Mouse (Mus musculus) 3T3-L1 (cell line): ENCODE data around the gene Eno3.
A peak's percentile ranks its signal among the peaks of the same experiment; 100 is the strongest.

Source experiments
- DNase-seq: peaks from one replicate; pipeline ENCODE4 v3.0.0-alpha.2; 2015; ENCODE audit warnings: low read depth, low spot score

Eno3 gene

DNA sequence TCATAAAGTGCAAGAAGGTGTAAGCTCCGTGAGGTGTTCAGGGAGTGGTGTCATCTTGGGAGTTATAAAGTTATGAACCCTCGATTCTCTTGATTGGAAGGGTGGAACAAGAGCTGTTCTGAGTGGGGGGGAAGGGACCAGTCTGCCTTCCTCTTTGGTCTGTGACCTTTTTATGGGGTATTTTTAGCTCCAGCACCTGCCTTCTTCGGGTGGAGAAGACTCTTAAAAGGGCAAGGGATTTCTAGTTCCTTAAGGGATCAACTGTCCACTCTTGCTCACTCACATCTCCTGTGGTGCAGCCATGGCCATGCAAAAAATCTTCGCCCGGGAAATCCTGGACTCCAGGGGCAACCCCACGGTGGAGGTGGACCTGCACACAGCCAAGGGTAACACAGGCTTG lies 571 bp downstream of the Eno3 start:
- no peak for DNase-seq

DNA sequence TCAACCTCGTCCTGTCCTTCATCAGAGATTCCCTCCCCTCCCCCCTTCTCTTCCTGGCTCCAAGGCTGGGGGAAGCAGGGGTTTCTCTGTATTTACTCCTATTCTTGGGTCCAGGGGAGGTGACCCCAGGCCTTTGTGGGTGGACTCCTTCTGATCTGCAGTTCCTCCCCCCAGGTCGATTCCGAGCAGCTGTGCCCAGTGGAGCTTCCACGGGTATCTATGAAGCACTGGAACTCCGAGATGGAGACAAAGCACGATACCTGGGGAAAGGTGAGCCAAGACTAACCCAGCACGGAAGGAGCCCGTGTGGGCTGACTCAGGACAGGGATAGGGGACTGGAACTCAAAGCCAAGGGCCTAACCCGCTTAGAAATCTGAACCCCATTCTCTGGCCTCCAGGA lies 989 bp downstream of the Eno3 start:
- no peak for DNase-seq

- peak; percentile 53 for DNase-seq
Measured at GRCm38 (mm10) chr11:70658521-70658920, 1.5 kb downstream of the Eno3 start.

DNA sequence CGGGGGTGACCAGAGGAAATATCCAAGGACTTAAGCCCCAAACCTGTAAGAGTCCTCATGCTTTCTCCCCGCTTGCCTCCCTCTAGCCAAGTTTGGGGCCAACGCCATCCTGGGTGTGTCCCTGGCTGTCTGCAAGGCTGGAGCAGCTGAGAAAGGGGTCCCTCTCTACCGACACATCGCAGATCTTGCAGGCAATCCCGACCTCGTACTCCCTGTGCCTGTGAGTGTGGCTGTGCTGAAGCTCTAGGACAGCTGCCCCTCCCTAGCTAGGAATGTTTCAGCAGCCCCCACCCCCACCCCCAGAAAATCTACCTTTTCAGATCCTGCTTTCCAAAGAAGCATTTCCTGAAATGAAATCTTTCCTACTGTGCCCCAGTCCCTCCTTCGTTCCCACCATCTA lies 1.9 kb downstream of the Eno3 start:
- no peak for DNase-seq

- DNase-seq: no peak
Measured at GRCm38 (mm10) chr11:70660571-70660970, 3.6 kb downstream of the Eno3 start.

DNA sequence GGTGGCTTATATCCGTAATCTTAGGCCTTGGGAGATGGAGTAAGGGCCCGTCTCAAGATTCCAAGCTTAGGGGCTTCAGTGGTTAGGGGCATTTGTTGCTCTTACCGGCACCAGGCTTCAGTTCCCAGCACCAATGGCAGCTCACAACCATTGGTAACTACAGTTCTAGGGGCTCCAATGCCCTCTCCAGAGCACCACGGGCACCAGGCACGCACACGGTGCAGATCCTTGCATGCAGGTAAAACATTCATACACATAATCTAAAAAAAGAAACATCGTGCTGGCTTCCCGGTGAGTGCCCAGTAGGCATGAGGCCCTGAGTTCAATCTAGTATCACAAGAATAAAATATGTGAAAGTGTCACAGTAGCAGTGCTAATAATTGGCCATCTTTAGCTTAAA lies 6.1 kb downstream of the Eno3 start:
- no peak for DNase-seq

DNA sequence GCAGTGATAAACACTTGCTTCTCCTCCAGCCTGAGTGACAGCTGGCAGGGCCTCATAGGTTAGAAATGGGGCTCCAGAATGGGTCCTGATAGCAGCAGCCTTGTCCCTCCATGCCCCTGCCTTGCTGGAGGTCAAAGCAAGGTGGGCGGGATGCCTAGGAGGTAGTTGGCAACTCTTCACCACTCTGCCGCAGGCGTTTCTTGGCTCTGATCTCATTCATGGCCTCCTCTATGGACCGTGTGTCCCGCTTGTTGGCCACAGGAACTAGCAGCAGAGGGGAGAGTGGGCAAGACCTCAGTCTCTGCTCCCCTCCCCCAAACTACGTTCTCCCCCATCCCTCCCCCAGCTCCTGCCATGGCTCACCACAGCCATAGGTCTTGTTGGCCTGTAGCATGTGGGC lies 7.0 kb downstream of the Eno3 start:
- DNase-seq: no peak

DNA sequence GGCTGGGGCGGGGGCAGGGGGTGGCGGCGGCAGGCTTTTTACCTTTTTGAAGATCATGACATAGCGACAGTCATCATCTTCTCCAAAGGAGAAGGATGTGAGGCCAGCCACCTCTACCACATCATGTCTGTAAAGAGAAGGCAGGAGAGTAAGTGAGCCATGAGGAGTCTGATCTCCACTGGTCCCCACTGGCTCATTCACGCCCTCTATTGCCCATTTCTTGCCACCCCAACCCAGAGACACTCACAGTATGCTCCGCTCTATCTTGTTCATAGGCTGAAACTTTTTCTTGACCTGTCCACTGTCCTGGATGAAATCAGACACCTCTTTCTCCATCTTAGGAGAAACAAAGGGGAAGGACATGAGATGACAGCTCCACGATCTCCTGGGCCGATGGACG lies 7.7 kb downstream of the Eno3 start:
- no peak for DNase-seq

DNA sequence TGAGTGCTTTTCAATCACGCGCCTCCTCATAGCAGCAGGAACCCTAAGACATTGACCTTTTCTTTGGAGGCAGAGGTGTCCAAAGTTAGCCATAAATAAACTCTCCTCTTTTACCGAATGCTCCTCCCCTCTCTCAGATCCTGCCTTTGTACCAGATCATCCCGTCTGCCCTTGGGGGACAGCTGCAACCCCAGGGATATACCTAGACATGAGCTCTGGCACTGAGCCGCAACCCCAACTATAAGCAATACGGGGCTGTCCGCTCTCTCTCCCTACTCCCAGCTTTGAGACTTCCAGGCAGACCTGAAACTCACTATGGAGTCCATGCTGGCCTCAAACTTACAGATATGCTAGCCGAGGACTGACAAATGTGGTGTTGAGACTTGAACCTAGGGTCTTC lies 9.7 kb downstream of the Eno3 start:
- DNase-seq: no peak

GRCm38 (mm10) chr11:70667271-70668150 lies 10.5 kb downstream of the Eno3 start:
- peak; percentile 50 for DNase-seq

- DNase-seq: no peak
Measured at GRCm38 (mm10) chr11:70668335-70668770, 11.4 kb downstream of the Eno3 start.

DNA sequence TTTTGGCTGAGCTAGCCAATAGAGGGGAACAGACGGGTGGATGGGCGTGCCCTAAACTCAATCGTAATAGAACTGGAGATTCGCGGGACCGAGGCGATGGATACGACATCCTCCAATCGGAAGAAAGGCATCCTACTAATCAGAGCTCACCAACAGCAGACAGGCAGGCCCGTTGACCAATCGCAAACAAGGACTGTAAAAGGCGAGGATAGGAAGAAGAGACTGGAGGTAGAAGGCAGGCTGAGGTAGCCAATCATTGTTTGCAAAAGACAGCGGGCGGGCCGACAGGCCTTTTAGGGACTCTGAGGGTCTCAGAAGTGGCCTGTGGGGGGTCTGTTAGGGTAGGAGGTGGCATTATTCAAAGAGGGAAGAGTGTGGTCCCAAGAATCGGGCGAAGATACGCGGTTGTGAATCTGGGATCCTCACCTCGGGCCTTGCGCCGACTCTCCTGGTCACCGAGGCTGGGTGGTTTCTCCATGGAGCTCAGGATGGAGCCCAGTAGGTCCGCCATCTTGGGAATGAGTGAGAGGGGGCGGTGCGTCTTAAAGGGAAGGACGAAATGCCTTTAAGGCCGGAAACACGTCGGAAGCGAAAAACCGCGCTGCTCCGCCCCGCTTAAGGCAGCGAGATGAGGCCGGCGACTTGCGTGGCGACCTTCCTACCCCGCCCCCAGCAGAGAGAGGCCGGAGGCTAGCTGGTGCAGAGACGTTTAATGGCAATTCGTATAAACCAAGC lies 11.9 kb downstream of the Eno3 start, which contains the start of gene Spag7:
TSS of gene Spag7 (minus strand) at position 646 of the 735 bp plus-strand sequence.
- DNase-seq: peak; percentile 100

DNA sequence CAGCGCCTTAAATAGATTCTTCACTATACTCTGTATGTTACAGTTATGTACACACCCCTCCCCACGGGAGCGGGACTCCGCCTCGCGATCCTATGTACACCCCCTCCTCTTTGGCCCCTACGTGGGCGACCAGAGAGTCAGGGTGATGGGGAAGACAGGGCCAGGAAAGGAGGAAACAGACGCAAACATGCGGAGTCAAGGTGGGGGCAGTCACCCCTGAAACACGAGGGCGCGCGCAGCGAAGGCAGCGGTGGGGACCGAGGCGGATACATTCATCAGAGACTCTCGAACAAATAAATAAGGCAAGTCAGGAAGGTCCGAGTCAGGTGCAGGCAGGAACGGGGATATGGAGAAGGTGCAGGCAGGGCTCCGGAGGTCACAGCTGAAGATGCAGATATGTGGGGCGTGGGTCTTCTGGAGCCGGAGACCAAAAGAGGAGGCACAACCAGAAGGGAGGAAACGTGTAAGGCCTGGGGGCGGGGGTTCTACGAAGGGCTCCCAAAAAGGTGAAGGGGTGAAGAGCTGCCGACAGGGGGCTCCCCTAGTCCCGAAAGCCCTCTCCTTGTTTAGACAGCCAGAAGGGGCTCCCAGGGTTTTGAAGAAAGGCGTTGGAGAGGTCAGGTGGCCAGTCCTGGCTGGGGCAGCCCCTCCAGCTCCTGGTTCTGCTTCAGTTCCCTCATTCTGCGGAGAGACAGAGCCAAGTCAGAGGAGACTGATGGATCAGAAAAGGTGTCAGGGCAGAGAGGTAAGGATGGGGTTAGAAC lies 12.8 kb downstream of the Eno3 start:
- DNase-seq: peak; percentile 92

DNA sequence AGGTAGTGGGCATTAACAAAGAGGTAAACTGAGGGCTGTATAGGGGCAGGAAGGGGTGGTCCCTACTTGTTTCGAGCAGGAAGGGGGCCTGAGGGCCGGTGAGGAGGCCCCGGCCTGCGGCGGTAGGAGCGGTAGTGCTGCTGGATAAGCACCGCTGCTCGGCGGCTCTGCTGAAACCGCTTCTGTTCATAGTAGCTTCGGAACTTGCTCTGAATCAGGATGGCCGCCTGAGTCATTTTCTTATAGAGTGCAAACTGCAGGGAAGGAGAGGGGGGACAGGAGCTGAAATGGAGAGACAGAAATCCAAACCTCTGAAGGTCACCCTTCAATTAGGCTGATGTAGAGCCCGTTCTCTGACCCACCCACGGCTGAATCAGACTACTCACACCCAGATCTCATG lies 13.5 kb downstream of the Eno3 start:
- DNase-seq: peak; percentile 39

DNA sequence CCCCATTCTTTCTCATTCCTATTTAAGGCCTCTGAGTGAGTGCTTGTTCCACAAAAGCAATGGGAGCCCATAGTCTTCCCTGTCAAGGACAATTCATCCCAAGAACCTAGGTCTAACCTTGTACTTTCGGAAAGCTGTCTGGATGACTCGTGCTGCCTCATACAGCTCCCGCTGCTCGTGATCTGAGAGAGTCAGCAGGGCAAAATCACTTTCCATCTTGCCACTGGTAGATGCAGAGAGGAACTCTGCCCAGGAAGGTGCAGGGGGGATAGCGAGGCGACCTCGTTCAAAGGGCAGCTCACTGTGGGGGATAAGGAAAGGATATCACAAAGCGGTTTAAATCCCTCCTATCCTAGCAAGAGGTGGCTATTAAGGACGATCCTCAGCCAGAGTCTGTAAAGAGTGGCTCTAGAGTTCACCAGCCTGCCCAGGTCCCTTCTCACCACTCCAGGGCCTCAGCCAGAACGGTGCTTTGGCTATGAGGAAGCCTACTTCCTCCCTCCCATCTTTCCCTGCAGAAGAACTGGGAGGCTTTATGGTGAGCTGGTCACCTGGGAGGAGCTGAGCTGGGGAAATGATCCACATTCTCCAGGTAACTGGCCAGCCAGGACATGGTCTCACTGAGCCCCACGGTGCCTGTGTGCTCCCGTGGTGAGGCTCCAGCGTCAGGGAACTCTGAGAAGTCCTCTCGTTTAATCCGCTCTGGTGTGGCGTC lies 14.5 kb downstream of the Eno3 start:
- DNase-seq: peak; percentile 70

GRCm38 (mm10) chr11:70674014-70674413 lies 17.0 kb downstream of the Eno3 start:
- no peak for DNase-seq

DNA sequence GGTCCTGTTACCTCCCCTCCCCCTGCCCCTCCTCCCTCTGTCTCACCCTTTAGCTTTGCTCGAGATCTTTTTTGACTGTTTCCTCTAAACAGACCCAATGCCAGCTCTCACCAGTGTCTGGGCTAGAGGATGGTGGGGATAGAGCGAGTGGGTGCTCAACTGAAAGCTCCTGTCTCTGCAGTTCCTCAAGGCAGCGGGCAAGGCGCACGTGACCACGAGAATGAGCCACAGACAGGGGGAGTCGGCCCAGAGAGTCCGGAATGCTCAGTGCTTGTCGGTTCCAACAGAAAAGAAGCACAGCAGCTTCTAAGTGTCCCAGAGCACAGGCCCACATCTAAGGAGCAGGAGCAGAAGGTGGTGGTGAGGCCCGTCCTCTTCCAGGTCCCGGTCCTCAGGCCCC lies 17.5 kb downstream of the Eno3 start:
- DNase-seq: no peak

- no peak for DNase-seq
Measured at GRCm38 (mm10) chr11:70678092-70678491, 21.1 kb downstream of the Eno3 start.

DNA sequence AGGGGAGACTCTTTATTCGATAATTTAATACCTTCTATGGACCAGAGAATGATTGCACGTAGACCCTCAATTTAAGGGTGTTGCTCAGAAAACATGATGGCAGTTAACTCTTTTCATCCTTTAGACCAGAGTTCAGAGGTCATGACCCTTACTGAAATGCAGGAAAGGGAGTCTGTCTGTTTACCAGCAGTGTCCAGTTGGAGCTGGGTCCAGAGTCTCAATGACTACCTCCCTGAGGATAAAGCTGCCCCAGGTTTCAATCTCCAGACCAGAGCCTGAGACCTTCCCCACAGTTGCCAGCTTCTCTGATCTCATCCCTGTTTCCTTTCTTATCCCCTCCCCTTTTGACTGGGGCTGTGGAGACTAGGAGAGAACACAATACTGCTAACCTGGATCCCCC lies 21.6 kb downstream of the Eno3 start:
- no peak for DNase-seq

DNA sequence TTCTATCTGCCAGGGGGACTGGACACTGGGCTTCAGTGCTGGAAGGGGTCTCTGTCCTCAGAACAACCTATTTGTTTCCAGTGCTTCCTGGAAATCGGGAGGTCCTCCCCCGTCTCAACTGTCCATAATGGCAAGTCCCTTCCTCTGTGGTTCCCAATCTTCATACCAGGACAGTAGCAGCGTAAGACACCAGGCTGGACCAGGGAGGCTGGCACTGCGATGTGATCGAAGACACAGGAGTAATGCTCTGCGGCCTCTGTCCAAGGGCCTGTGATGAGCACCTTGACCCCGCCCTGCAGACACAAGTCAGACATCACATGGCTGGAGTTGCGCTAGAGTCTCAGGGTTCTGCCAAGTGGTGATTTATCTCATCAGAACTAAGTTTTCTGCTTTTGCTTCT lies 22.4 kb downstream of the Eno3 start:
- DNase-seq: no peak

DNA sequence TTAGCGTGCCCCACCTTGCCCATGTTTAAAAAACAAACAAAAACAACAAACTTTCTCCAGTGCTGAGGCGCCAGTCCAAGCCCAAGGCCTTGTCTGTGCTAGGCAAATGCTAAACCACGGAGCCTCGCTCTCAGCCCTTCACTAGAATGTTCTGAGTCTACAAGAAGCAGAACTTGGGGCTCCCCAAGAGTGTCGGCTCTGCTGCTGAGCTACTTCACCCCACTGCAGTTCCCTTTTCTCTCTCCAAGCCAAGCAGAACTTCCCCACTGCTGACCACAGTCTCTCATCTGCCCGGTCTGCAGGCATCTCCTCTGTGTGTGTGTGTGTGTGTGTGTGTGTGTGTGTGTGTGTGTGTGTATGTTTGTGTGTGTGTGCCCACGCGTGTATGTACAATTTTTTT lies 22.9 kb downstream of the Eno3 start:
- no peak for DNase-seq
